Mouse (Mus musculus) stomach, postnatal 0 days (tissue): ENCODE results near the gene Olfr834. TPM values are rescaled to one million over a fixed set of nuclear protein-coding genes. Genes with fewer than 3 reads are reported as not detected.

ENCODE experiments used
- ATAC-seq: fragments of 200-750 bp; cut with Nextera tagmentation; 2 replicates; pipeline ENCODE4 v1.8.0; 2017; ENCODE audit not compliant: low FRiP score, low TSS enrichment
- DNase-seq: peaks from one replicate; pipeline ENCODE4 v3.0.0-alpha.2; 2016; ENCODE audit warnings: low spot score
- H3K27ac ChIP-seq: fragments of 300-500 bp; sonication (generic); replicated peaks from 2 replicates; pipeline ENCODE4 v1.5.1; 2014; ENCODE audit warnings: mild to moderate bottlenecking, control low read depth
- H3K27me3 ChIP-seq: fragments of 300-500 bp; sonication (generic); 2 replicates; pipeline ENCODE4 v1.6.1; 2014; ENCODE audit warnings: low read length; ENCODE audit not compliant: control insufficient read depth, insufficient read depth
- H3K36me3 ChIP-seq: fragments of 300-500 bp; sonication (generic); 2 replicates; pipeline ENCODE4 v1.6.1; 2014; ENCODE audit warnings: low read length, mixed read lengths; ENCODE audit not compliant: control insufficient read depth, insufficient read depth
- H3K4me1 ChIP-seq: fragments of 300-500 bp; sonication (generic); replicated peaks from 2 replicates; pipeline ENCODE4 v1.6.1; 2014; ENCODE audit warnings: antibody characterized with exemption; ENCODE audit not compliant: control insufficient read depth, insufficient read depth
- H3K4me2 ChIP-seq: fragments of 300-500 bp; sonication (generic); replicated peaks from 2 replicates; pipeline ENCODE4 v1.6.1; 2014; ENCODE audit warnings: low read depth, mild to moderate bottlenecking, control low read depth, moderate library complexity
- H3K4me3 ChIP-seq: fragments of 300-500 bp; sonication (generic); 2 replicates; pipeline ENCODE4 v1.5.1; 2014; ENCODE audit warnings: low read depth, low read length, control low read depth
- H3K9ac ChIP-seq: fragments of 300-500 bp; sonication (generic); 2 replicates; pipeline ENCODE4 v1.6.1; 2014; ENCODE audit warnings: mild to moderate bottlenecking, low read length, control low read depth, mixed read lengths
- H3K9me3 ChIP-seq: fragments of 300-500 bp; sonication (generic); 2 replicates; pipeline ENCODE4 v1.6.1; 2016; ENCODE audit warnings: low read length; ENCODE audit not compliant: control insufficient read depth
- CTCF ChIP-seq: IDR thresholded peaks from 2 replicates; pipeline ENCODE4 v1.5.1; 2016; ENCODE audit warnings: antibody characterized with exemption, low read depth, mild to moderate bottlenecking, moderate library complexity
- EP300 ChIP-seq: optimal IDR thresholded peaks from 2 replicates; pipeline ENCODE3; 2016; ENCODE audit warnings: antibody characterized with exemption
- WGBS: fragments of 180-500 bp; shearing (Covaris S2); extraction: QIAGEN DNeasy Blood & Tissue Kit; methylation state at CpG from one replicate; pipeline ENCODE4 v1.1.7; 2014; 5-methylcytosine and 5-hydroxymethylcytosine counted together
- polyA plus RNA-seq: library from polyadenylated mRNA; unstranded; fragments of >200 nt; fragmentation: Nextera tagmentation; extraction: Ambion mirVana; gene quantifications from 2 replicates; pipeline ENCODE4 v1.2.1, GENCODE M21; 2015

The Olfr834 gene
- polyA plus RNA-seq = not detected in 2 replicates

GRCm38 (mm10) chr9:18987690-18988089, at the start of gene Olfr834:
Olfr834 (plus strand) TSS chr9:18987990.
- DNase-seq (no peak), ATAC-seq (no peak)
- Histone ChIP-seq H3K4me1 (no peaks in the 10 kb centered on the region), H3K4me3 (no peak within 1 kb of the TSS), H3K27ac (no peak within 1 kb of the TSS), H3K9ac (no peak within 1 kb of the TSS), H3K9me3 (no peaks in the 10 kb centered on the region), H3K36me3 (no peaks in the 10 kb centered on the region), H3K27me3 (no peaks in the 10 kb centered on the region), H3K4me2 (no peak within 1 kb of the TSS)
- TF ChIP-seq CTCF (no peak), EP300 (no peak)
- WGBS = 77% methylated on average over 3 of the region's 3 CpGs

- Histone ChIP-seq H3K4me2 (no peak overlapping the region), H3K9ac (no peak overlapping the region), H3K27ac (no peak overlapping the region), H3K27me3 (no peaks in the 10 kb centered on the region), H3K4me3 (no peak overlapping the region), H3K4me1 (no peaks in the 10 kb centered on the region), H3K9me3 (no peaks in the 10 kb centered on the region), H3K36me3 (no peaks in the 10 kb centered on the region)
- ATAC-seq (no peak), DNase-seq (no peak)
- TF ChIP-seq EP300 (no peak), CTCF (no peak)
Measured at GRCm38 (mm10) chr9:18962021-18962420, 25.8 kb upstream of the Olfr834 start.

- Histone ChIP-seq H3K4me2 (no peak within 1 kb of the TSS), H3K36me3 (no peaks in the 10 kb centered on the region), H3K4me3 (no peak within 1 kb of the TSS), H3K9ac (no peak within 1 kb of the TSS), H3K4me1 (no peaks in the 10 kb centered on the region), H3K9me3 (no peaks in the 10 kb centered on the region), H3K27me3 (no peaks in the 10 kb centered on the region), H3K27ac (no peak within 1 kb of the TSS)
- no peak for DNase-seq
- no peak for TF ChIP-seq CTCF
- TF ChIP-seq EP300 = no peak
- no peak for ATAC-seq
- WGBS = 36% methylated on average over 1 of the region's 1 CpGs
Measured at GRCm38 (mm10) chr9:19032435-19032834, 44.6 kb downstream of the Olfr834 start, which contains the start of gene Olfr835. Olfr835 (plus strand) TSS chr9:19032735.

Other genes with a start within 250 kb of the Olfr834 start
- gene Olfr24, start 224.0 kb upstream of the Olfr834 start, polyA plus RNA-seq = 0.04 TPM in 1 of 2 replicates, not detected in the other
- gene Olfr828, start 168.5 kb upstream of the Olfr834 start, polyA plus RNA-seq = not detected in 2 replicates
- gene Olfr829, start 133.1 kb upstream of the Olfr834 start, polyA plus RNA-seq = not detected in 2 replicates
- gene Olfr830, start 113.3 kb upstream of the Olfr834 start, polyA plus RNA-seq = not detected in 2 replicates
- not detected in 2 replicates for gene Olfr832, start 50.9 kb upstream of the Olfr834 start, polyA plus RNA-seq
- gene Olfr835, start 44.7 kb downstream of the Olfr834 start, polyA plus RNA-seq = not detected in 2 replicates
- gene Olfr836, start 132.4 kb downstream of the Olfr834 start, polyA plus RNA-seq = not detected in 2 replicates
- not detected in 2 replicates for gene Olfr837, start 148.3 kb downstream of the Olfr834 start, polyA plus RNA-seq
- gene Olfr839-ps1, start 189.3 kb downstream of the Olfr834 start, polyA plus RNA-seq = not detected in 2 replicates